Mouse (Mus musculus) cerebellum, adult 2 months (tissue): ENCODE measurements around the gene Stx17. TPM values are rescaled to one million over a fixed set of nuclear protein-coding genes. Genes with fewer than 3 reads are reported as not detected.

Source experiments
- DNase-seq, 2 experiments: peaks; one replicate each; pipeline ENCODE4 v3.0.0; 2021
- H3K27ac ChIP-seq: fragments of 200-500 bp; 2 replicates; pipeline ENCODE4 v1.5.1; 2012; ENCODE audit warnings: low read length, control low read depth, inconsistent platforms; ENCODE audit not compliant: insufficient read depth
- H3K27me3 ChIP-seq: fragments of 200-500 bp; 2 replicates; pipeline ENCODE4 v1.6.1; 2012; ENCODE audit warnings: inconsistent platforms, mild to moderate bottlenecking, low read length, moderate library complexity; ENCODE audit not compliant: control insufficient read depth, insufficient read depth
- H3K4me1 ChIP-seq: fragments of 200-500 bp; 2 replicates; pipeline ENCODE4 v1.6.1; 2011; ENCODE audit warnings: low read length; ENCODE audit not compliant: control insufficient read depth, insufficient read depth
- H3K4me3 ChIP-seq: fragments of 200-500 bp; replicated peaks from 2 replicates; pipeline ENCODE3; 2011; ENCODE audit warnings: mild to moderate bottlenecking, low read depth, low read length, control low read depth; ENCODE audit not compliant: insufficient read depth
- CTCF ChIP-seq: fragments of 200-500 bp; IDR thresholded peaks from 2 replicates; pipeline ENCODE4 v1.5.1; 2011; ENCODE audit warnings: low read depth, mild to moderate bottlenecking, control low read depth, low read length, moderate library complexity, borderline replicate concordance; ENCODE audit not compliant: insufficient read depth
- POLR2A ChIP-seq: fragments of 200-500 bp; IDR thresholded peaks from 2 replicates; pipeline ENCODE4 v1.6.1; 2011; ENCODE audit warnings: low read length, control low read depth, borderline replicate concordance; ENCODE audit not compliant: insufficient read depth
- WGBS: fragments of 180-500 bp; shearing (Covaris S2); methylation state at CpG from one replicate; pipeline ENCODE4 v1.1.7; 2018; 5-methylcytosine and 5-hydroxymethylcytosine counted together
- polyA plus RNA-seq: library from polyadenylated mRNA; depleted of rRNA; stranded (reverse); fragments of >200 nt; gene quantifications from 2 replicates; pipeline ENCODE4 v1.2.3, GENCODE M21; 2012; rRNA removed

Gene Stx17
- polyA plus RNA-seq = 11.7 and 12.5 TPM in 2 replicates

- peak; percentile 81 to 82 for DNase-seq
- WGBS = 2% methylated on average over 57 of the region's 58 CpGs
- peak; percentile 60; the same call in 1 of the 2 replicates for TF ChIP-seq POLR2A
- TF ChIP-seq CTCF = no peak
- Histone ChIP-seq H3K27me3 (no peaks in the 10 kb centered on the region), H3K4me3 (peak within 1 kb of the TSS; percentile 68), H3K27ac (no peak within 1 kb of the TSS), H3K4me1 (no peaks in the 10 kb centered on the region; the same call in 1 of the 2 replicates)
Measured at GRCm38 (mm10) chr4:48124773-48125469, at the start of gene Stx17. Stx17 (plus strand) TSS chr4:48124915.

GRCm38 (mm10) chr4:48076693-48077471 lies 47.8 kb upstream of the Stx17 start:
- DNase-seq = peak; percentile 24 to 26

GRCm38 (mm10) chr4:48078213-48078612 lies 46.5 kb upstream of the Stx17 start:
- no peaks in the 10 kb centered on the region for H3K27me3 ChIP-seq
- no peak overlapping the region for H3K4me3 ChIP-seq
- DNase-seq = no peak
- TF ChIP-seq POLR2A (no peak), CTCF (no peak)
- no peak overlapping the region for H3K27ac ChIP-seq
- peaks cover 6% of the 10 kb centered on the region for H3K4me1 ChIP-seq
- WGBS = 52% methylated on average over 4 of the region's 4 CpGs

More at GRCm38 (mm10) chr4:48076693-48077471, 47.8 kb upstream of the Stx17 start:
- WGBS = 62% methylated on average over 13 of the region's 13 CpGs
- H3K27ac ChIP-seq = no peak overlapping the region
- peaks cover 8% of the 10 kb centered on the region for H3K4me1 ChIP-seq
- no peak for TF ChIP-seq POLR2A
- no peak for TF ChIP-seq CTCF
- H3K4me3 ChIP-seq = no peak overlapping the region
- no peaks in the 10 kb centered on the region for H3K27me3 ChIP-seq

GRCm38 (mm10) chr4:48079285-48080039 lies 45.3 kb upstream of the Stx17 start:
- DNase-seq = no peak
- H3K4me3 ChIP-seq = no peak overlapping the region
- no peaks in the 10 kb centered on the region for H3K27me3 ChIP-seq
- H3K27ac ChIP-seq = no peak overlapping the region
- peaks cover 6% of the 10 kb centered on the region for H3K4me1 ChIP-seq
- no peak for TF ChIP-seq CTCF
- TF ChIP-seq POLR2A = no peak
- WGBS = 59% methylated on average over 8 of the region's 8 CpGs

- Histone ChIP-seq H3K27me3 (no peaks in the 10 kb centered on the region), H3K4me1 (no peaks in the 10 kb centered on the region), H3K27ac (no peak overlapping the region), H3K4me3 (no peak overlapping the region)
- WGBS = 78% methylated on average over 4 of the region's 4 CpGs
- no peak for DNase-seq
- TF ChIP-seq POLR2A = no peak
- no peak for TF ChIP-seq CTCF
Measured at GRCm38 (mm10) chr4:48083452-48083851, 41.3 kb upstream of the Stx17 start.

- Histone ChIP-seq H3K27me3 (no peaks in the 10 kb centered on the region), H3K4me1 (no peaks in the 10 kb centered on the region), H3K4me3 (no peak overlapping the region), H3K27ac (no peak overlapping the region)
- DNase-seq = no peak
- 73% methylated on average over 6 of the region's 6 CpGs for WGBS
- TF ChIP-seq CTCF = no peak
- TF ChIP-seq POLR2A = no peak
Measured at GRCm38 (mm10) chr4:48086609-48087008, 38.1 kb upstream of the Stx17 start.

- Histone ChIP-seq H3K27ac (no peak overlapping the region), H3K4me3 (no peak overlapping the region), H3K4me1 (no peaks in the 10 kb centered on the region), H3K27me3 (no peaks in the 10 kb centered on the region)
- WGBS = 86% methylated on average over 6 of the region's 6 CpGs
- DNase-seq = no peak
- no peak for TF ChIP-seq POLR2A
Measured at GRCm38 (mm10) chr4:48087497-48087896, 37.2 kb upstream of the Stx17 start.

GRCm38 (mm10) chr4:48093221-48093620 lies 31.5 kb upstream of the Stx17 start:
- WGBS = 82% methylated on average over 3 of the region's 3 CpGs
- Histone ChIP-seq H3K27ac (no peak overlapping the region), H3K4me3 (no peak overlapping the region), H3K4me1 (no peaks in the 10 kb centered on the region), H3K27me3 (no peaks in the 10 kb centered on the region)
- TF ChIP-seq POLR2A = no peak
- DNase-seq = no peak
